ENCODE assay signal across 15 mouse cellular contexts in the genomic region with DNA sequence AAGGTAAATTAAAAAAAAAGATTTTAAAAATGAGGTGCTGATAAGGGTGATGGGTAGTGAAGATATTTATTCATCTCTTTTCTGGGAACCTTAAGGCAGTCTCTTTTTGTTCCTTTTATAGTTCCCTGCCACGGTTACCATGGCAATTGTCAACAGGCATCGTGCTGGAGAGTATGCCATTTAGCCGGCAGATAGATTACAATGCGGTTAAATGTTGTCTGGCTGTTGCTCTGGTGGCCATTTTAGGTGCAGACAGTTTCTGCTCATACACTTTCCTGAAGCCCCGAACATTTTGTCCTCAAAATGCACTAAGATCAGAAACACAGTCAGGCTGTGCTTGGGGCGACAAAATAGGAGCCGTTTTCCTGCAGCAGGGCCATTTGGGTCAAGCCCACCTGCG.
A peak's percentile ranks its signal among the peaks of the same experiment; 100 is the strongest.
DNase-seq lines count a peak whose midpoint lies in the region; ATAC-seq and TF ChIP-seq lines count a peak whose summit lies in the region.
"Had no signal": no experiment of that assay in that cellular context is flagged by ENCODE, and none has a peak within 500 bp of the region (broad histone marks: within the 10 kb centered on the region; RNA-seq: fewer than 3 reads in every experiment).

No protein-coding gene starts in this region.

- peak overlapping the region; percentile 92 for H3K27ac ChIP-seq in ES-Bruce4 (ENCODE audit: insufficient read depth, low read length)
- no peak overlapping the region for H3K27ac ChIP-seq in hindbrain, embryonic 11.5 days (ENCODE audit: low read depth, low read length)
- peak overlapping the region; percentile 14; the same call in 1 of the 2 replicates for H3K27ac ChIP-seq in midbrain, embryonic 15.5 days

- ATAC-seq in hindbrain, embryonic 11.5 days (ENCODE audit: low FRiP score), result peak; percentile 57; the same call in 1 of the 2 replicates
- peak; percentile 75 for ATAC-seq in midbrain, embryonic 15.5 days (replicated peaks)
- ATAC-seq: Patski had no signal

- peaks cover 31% of the 10 kb centered on the region for H3K36me3 ChIP-seq in ES-Bruce4 (ENCODE audit: control insufficient read depth, insufficient read depth, low read length, poor library complexity, severe bottlenecking)
- no peaks in the 10 kb centered on the region for H3K36me3 ChIP-seq in hindbrain, embryonic 11.5 days (ENCODE audit: control insufficient read depth, insufficient read depth, low read length)
- H3K36me3 ChIP-seq in midbrain, embryonic 15.5 days (replicated peaks), result no peaks in the 10 kb centered on the region

- no peaks in the 10 kb centered on the region for H3K9me3 ChIP-seq in ES-Bruce4 (replicated peaks; ENCODE audit: control insufficient read depth, insufficient read depth, low read length, poor library complexity, severe bottlenecking)
- H3K9me3 ChIP-seq in hindbrain, embryonic 11.5 days (ENCODE audit: control insufficient read depth, low read length), result no peaks in the 10 kb centered on the region
- H3K9me3 ChIP-seq in midbrain, embryonic 15.5 days, result no peaks in the 10 kb centered on the region

- peak; percentile 59 for DNase-seq in embryo, embryonic 10 days (ENCODE audit: low spot score)
- DNase-seq in embryo, embryonic 11 days, result no peak
- DNase-seq in hindbrain, embryonic 11.5 days (ENCODE audit: low spot score), result peak; percentile 48
- DNase-seq in thymus, postnatal 25 days, result no peak
- DNase-seq in heart, postnatal 4 days, result no peak
- DNase-seq in heart, postnatal 10 days, result no peak
- DNase-seq: adrenal gland, postnatal 36 days; cerebellum, postnatal 36 days; gastrocnemius, postnatal 36 days; heart, postnatal 14 days; retina, postnatal 1 day had no signal

- H3K9ac ChIP-seq in ES-Bruce4 (ENCODE audit: low read depth, poor library complexity, severe bottlenecking), result peak overlapping the region; percentile 46
- H3K9ac ChIP-seq in hindbrain, embryonic 11.5 days (ENCODE audit: low read depth, low read length), result no peak overlapping the region
- H3K9ac ChIP-seq in midbrain, embryonic 15.5 days, result no peak overlapping the region

- WGBS in hindbrain, embryonic 11.5 days, result 56% methylated on average over 8 of the region's 8 CpGs
- WGBS in midbrain, embryonic 15.5 days, result 41% methylated on average over 8 of the region's 8 CpGs

- H3K27me3 ChIP-seq in ES-Bruce4 (ENCODE audit: control insufficient read depth, insufficient read depth, low read length, poor library complexity, severe bottlenecking), result no peaks in the 10 kb centered on the region
- no peaks in the 10 kb centered on the region for H3K27me3 ChIP-seq in hindbrain, embryonic 11.5 days (ENCODE audit: control insufficient read depth, insufficient read depth, low read length)
- no peaks in the 10 kb centered on the region for H3K27me3 ChIP-seq in midbrain, embryonic 15.5 days (replicated peaks)
- H3K27me3 ChIP-seq: Patski had no signal

- intact Hi-C loops in heart, postnatal 10 days (cut with DNase I), result no loop called here

- H3K4me3 ChIP-seq in ES-Bruce4 (ENCODE audit: low read depth, low read length), result peak overlapping the region; percentile 64
- no peak overlapping the region for H3K4me3 ChIP-seq in hindbrain, embryonic 11.5 days (ENCODE audit: low read depth, low read length)
- no peak overlapping the region for H3K4me3 ChIP-seq in midbrain, embryonic 15.5 days
- H3K4me3 ChIP-seq: megakaryocyte, embryonic 14.5 days had no signal

- TF ChIP-seq EP300 in ES-Bruce4 (IDR thresholded peaks at IDR 0.05; ENCODE audit: insufficient read depth, low read depth, low read length), result no peak

- H3K4me1 ChIP-seq in ES-Bruce4 (ENCODE audit: control insufficient read depth, insufficient read depth, low read length), result peaks cover 2% of the 10 kb centered on the region
- H3K4me1 ChIP-seq in hindbrain, embryonic 11.5 days (replicated peaks; ENCODE audit: control insufficient read depth, insufficient read depth, low read length), result no peaks in the 10 kb centered on the region
- H3K4me1 ChIP-seq in midbrain, embryonic 15.5 days, result 0 out of 2 replicates have a peak, but pooled peaks cover 6% of the 10 kb centered on the region

- no peak overlapping the region for H3K4me2 ChIP-seq in hindbrain, embryonic 11.5 days (replicated peaks; ENCODE audit: low read depth, low read length)
- no peak overlapping the region for H3K4me2 ChIP-seq in midbrain, embryonic 15.5 days

- TF ChIP-seq CTCF in ES-Bruce4 (IDR thresholded peaks at IDR 0.05; ENCODE audit: low read depth, low read length), result no peak

- no peak for TF ChIP-seq POLR2A in ES-Bruce4 (IDR thresholded peaks at IDR 0.05; ENCODE audit: insufficient read depth, low read length)

Comparison
In these comparisons a context has a peak if more than half of its experiments do, and no peak if none do; other contexts are left out.
1. DNase-seq: peak in embryo, embryonic 10 days (single experiment) and hindbrain, embryonic 11.5 days (single experiment); none in embryo, embryonic 11 days (single experiment), thymus, postnatal 25 days (single experiment), heart, postnatal 4 days (single experiment) and heart, postnatal 10 days (0 of 2).